Mouse (Mus musculus): ENCODE measurements around the gene Pus1. TPM values are rescaled to one million over a fixed set of nuclear protein-coding genes. Genes with fewer than 3 reads are reported as not detected.

The Pus1 gene
- total RNA-seq, 2 experiments from 2014 or later: 21.9 to 24.0 TPM

GRCm38 (mm10) chr5:110804012-110804743, 23.7 kb upstream of the Pus1 start:
- Histone ChIP-seq H3K27ac (no peak overlapping the region), H3K4me3 (no peak overlapping the region)
- DNase-seq (ENCODE audit: extremely low spot score in 1 of 2, low spot score in 2 of 2): no peak
- intact Hi-C loops (cut with DNase I): no loop called here
- TF ChIP-seq CTCF (IDR thresholded peaks at IDR 0.05): no peak

DNA sequence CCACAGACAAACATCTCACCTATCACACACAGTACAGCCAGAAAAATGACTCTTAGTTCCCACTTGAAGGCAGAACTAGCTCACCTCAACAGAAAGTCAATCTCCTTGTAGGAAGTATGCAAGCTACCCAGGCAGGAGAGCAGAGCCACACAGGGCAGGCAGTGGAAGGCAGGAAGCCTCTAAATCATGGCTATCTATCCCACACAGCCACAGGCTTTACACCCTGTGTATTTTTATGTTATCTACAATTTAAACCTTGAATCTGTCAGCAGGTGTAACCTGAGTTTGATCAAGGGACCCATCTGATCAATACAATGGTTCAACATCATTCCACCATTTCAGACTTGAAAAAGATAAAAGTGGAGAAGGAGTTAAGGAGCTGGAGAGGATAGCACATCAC, 22.4 kb upstream of the Pus1 start:
- no peak for TF ChIP-seq CTCF (IDR thresholded peaks at IDR 0.05)
- intact Hi-C loops (cut with DNase I): no loop called here
- H3K27ac ChIP-seq: no peak overlapping the region
- no peak overlapping the region for H3K4me3 ChIP-seq
- no peak for DNase-seq (ENCODE audit: extremely low spot score in 1 of 2, low spot score in 2 of 2)

GRCm38 (mm10) chr5:110802186-110802585, 21.7 kb upstream of the Pus1 start:
- no peak for DNase-seq (ENCODE audit: extremely low spot score in 1 of 2, low spot score in 2 of 2)
- intact Hi-C loops (cut with DNase I): no loop called here
- H3K4me3 ChIP-seq: no peak overlapping the region
- no peak overlapping the region for H3K27ac ChIP-seq
- no peak for TF ChIP-seq CTCF (IDR thresholded peaks at IDR 0.05)

DNA sequence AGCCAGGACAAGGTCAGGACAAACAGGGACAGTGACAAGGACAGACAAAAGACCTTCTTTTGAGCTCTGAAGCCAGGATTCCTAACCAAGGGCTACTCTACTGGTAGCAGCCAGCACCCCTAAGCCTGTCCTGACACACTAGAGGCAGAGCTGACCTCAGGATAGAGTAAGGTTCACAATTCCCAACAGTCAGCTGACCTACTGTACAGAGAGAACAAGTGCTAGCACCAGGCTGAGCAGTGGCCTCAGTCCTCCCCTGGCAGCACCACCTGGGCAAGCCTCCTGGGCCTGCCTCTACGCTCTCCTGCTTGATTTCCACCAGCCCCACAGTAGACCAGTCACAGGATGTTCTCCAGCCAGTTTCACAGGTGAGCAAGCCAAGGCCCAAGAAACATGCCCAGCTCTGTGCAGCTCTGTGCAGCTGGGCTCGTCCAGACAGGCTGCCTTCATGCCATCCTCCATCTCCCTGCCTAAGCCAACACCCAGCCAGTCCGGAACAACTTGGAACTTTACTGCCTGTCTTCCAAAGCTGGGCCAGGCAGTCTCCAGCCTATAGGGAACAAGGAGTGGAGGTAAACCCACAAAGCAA, 20.7 kb upstream of the Pus1 start:
- intact Hi-C loops (cut with DNase I): no loop called here
- no peak overlapping the region for H3K4me3 ChIP-seq
- TF ChIP-seq CTCF (IDR thresholded peaks at IDR 0.05): no peak

DNA sequence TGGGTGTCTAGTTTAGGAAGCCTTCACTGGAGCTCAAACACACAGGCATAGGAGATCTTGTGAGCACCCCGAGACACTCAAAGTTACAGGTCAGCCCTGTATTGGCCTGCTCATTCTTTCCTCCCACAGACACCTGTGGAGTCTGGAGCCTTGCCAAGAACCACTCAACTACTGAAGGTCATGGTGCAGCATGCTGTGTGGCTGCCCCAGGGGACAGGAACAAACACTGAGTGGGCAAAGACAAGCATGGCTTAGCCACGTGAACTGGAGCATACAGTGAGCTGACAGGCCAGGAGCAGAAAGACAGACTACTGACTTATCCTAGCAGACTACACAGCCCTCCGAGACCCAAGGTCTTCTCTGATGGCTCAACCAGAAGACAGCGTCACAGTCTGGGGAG, 17.2 kb upstream of the Pus1 start:
- no peak for TF ChIP-seq CTCF (IDR thresholded peaks at IDR 0.05)
- Histone ChIP-seq H3K4me3 (no peak overlapping the region), H3K27ac (no peak overlapping the region)
- DNase-seq (ENCODE audit: extremely low spot score in 1 of 2, low spot score in 2 of 2): no peak
- intact Hi-C loops (cut with DNase I): no loop called here

More for the DNA sequence above, 20.7 kb upstream of the Pus1 start:
- DNase-seq (ENCODE audit: extremely low spot score in 1 of 2, low spot score in 2 of 2): no peak
- no peak overlapping the region for H3K27ac ChIP-seq

GRCm38 (mm10) chr5:110794363-110794762, 13.9 kb upstream of the Pus1 start:
- TF ChIP-seq CTCF (IDR thresholded peaks at IDR 0.05): no peak
- DNase-seq (ENCODE audit: extremely low spot score in 1 of 2, low spot score in 2 of 2): no peak
- H3K27ac ChIP-seq: no peak overlapping the region
- H3K4me3 ChIP-seq: no peak overlapping the region
- intact Hi-C loops (cut with DNase I): no loop called here

DNA sequence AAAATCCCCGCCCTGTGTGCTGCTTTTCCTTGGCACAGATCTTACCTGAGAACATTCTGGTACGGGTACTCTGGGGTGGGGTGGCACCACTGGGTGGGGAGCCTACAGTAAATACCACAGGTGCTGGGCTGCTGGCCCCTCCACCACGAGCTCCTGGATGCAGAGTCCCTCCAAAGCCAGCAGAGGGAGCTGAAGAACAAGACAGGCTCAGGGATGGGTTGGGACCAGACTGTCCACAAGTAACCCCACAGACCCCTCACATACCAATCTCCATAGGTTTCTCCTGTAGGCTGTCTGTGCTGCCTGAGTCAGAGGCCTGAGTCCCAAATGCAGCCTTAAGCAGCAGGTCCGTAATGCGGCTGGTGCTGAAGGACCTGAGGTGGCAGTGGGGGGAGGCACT, 8.2 kb upstream of the Pus1 start:
- intact Hi-C loops (cut with DNase I): loop anchor here (2.0 to 5.0 kb wide), 2 partner anchors 134 to 479 kb away; no protein-coding TSS in a partner anchor
- peak; percentile 78 for TF ChIP-seq CTCF (IDR thresholded peaks at IDR 0.05)
- no peak overlapping the region for H3K4me3 ChIP-seq
- H3K27ac ChIP-seq: no peak overlapping the region
- DNase-seq (ENCODE audit: extremely low spot score in 1 of 2, low spot score in 2 of 2): peak in 1 of 2 experiments; percentile 49

DNA sequence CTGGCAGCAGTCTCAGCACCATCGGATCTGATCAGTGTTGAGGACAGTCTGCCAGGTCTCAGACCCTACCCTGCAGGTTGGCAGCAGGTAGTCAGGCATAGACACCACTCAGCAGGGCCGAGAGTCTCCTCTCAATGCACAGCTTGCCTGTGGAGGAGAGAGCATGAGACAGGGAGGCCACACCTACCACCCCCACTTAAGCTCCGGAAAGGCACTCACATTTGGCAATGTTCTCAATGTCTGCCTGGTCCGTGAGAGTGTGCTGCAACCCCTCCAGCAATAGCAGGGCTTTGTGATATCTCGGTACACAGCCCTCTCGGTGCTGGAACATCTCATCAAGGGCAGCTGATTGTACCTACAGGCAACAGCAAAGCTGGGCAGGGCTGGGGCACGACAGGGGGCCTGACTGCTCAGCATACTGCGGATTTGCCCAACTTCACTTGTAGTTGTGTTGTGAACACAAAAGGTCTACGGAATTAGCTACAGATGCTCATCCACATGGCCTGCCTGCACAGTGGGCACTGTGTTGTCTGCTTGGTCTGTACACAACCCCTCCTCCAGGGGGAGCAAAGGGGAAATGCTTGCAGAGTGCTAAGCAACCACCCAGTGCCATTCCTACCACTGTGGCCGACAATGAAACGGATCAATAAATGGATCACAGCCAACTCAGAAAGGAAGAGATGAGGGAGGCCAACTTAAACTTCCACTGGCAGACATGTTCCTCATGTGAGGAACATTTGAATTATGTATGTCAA, 5.8 kb upstream of the Pus1 start:
- Histone ChIP-seq H3K27ac (no peak overlapping the region), H3K4me3 (no peak overlapping the region)
- DNase-seq (ENCODE audit: extremely low spot score in 1 of 2, low spot score in 2 of 2): peak in 1 of 2 experiments; percentile 28
- peak; percentile 45 for TF ChIP-seq CTCF (IDR thresholded peaks at IDR 0.05)
- intact Hi-C loops (cut with DNase I): loop anchor here (5.0 kb wide), 1 partner anchor 481 kb away; no protein-coding TSS in a partner anchor

GRCm38 (mm10) chr5:110783150-110783549, 2.7 kb upstream of the Pus1 start:
- no peak for DNase-seq (ENCODE audit: extremely low spot score in 1 of 2, low spot score in 2 of 2)
- intact Hi-C loops (cut with DNase I): no loop called here
- Histone ChIP-seq H3K4me3 (no peak overlapping the region), H3K27ac (no peak overlapping the region)
- TF ChIP-seq CTCF (IDR thresholded peaks at IDR 0.05): no peak

DNA sequence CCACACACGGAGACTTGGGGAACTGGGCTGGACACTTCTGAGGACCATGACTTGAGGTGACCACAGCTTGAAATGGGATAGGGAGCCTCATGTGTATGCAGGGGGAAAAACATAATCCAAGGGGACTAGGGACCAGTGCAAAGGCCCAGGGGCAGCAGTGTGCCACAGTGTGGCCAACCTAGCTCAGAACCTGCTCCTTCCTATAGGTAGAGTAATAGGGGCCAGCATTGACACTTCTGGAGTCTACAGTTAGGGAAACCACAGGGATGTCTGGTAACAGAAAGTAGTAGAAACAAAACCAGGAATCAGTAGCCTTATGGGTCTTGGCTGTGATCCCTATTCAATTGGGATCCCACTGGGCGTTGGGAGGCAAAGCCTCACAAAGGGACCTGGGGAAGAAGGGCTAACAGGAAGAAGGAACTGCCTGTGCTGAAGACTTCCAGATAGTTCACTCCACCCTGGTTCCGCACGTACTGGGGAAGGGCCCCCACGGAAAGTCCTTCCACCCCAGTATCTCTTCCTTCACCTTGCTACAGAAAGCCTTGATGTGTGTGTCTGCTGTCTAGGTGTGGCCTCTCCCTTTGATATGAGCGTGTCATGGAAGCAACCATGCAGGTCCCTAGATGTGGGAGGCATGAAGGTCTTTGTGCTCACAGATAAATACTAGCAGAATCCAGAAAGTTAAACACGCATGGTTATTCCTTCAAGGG, 1.2 kb upstream of the Pus1 start:
- Histone ChIP-seq H3K4me3 (no peak overlapping the region), H3K27ac (no peak overlapping the region)
- intact Hi-C loops (cut with DNase I): no loop called here
- no peak for DNase-seq (ENCODE audit: extremely low spot score in 1 of 2, low spot score in 2 of 2)
- TF ChIP-seq CTCF (IDR thresholded peaks at IDR 0.05): no peak

DNA sequence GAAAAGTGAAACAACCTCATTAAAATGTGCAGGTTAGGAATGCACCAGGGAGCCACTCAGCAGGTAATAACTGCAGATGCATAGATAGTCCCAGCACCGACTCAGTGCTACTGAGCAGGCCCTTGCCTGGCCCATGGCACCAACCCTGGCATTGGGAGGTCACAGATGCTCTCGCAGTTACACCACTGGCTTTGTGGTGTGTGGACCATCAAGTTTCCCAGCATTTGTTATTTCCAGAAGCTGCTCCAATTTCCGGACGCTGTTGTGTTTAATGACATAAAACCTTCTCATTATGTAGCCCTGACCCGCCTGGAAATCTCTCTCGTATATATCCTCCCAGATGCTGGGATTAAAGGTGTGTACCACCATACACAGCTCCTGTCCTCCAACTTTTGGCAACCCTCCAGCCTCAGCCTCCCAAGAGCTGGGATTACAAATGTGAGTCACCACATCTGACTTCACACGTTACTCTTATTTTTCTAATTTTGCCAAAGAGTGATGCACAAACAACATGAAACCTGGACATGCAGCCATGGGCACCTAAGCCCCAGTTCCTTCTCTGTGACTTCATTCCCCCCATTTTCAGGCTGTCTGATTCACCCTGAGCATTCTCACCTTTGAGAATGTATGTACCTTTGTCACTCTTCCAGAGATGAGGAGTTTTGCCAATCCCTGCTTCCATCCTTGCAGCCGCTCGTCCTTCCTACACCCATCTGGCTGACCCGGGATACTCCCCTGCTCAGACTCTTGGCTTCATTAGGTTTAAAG, 486 bp upstream of the Pus1 start:
- peak overlapping the region; percentile 82 for H3K27ac ChIP-seq
- TF ChIP-seq CTCF (IDR thresholded peaks at IDR 0.05): no peak
- intact Hi-C loops (cut with DNase I): loop anchor here (1.0 kb wide), 1 partner anchor 10 kb away; no protein-coding TSS in a partner anchor
- DNase-seq (ENCODE audit: extremely low spot score in 1 of 2, low spot score in 2 of 2): peak in 1 of 2 experiments; percentile 30
- peak overlapping the region; percentile 76 for H3K4me3 ChIP-seq

Measured in left cerebral cortex, adult 2 months (tissue).